In genomic region chr16:22848331-22848730, GRCm38 (mm10) we compare ENCODE assay signal across 29 mouse cellular contexts. TPM values are rescaled to one million over a fixed set of nuclear protein-coding genes. Genes with fewer than 3 reads are reported as not detected.
DNase-seq lines count a peak whose midpoint lies in the region; ATAC-seq and TF ChIP-seq lines count a peak whose summit lies in the region.
"Had no signal": no experiment of that assay in that cellular context is flagged by ENCODE, and none has a peak within 500 bp of the region (broad histone marks: within the 10 kb centered on the region; RNA-seq: fewer than 3 reads in every experiment).

No protein-coding gene starts in this region.

- POLR2A ChIA-PET in Patski (lab: Charles Lee) = no interaction called here

- no peaks in the 10 kb centered on the region for H3K27me3 ChIP-seq in heart, embryonic 10.5 days (ENCODE audit: insufficient read depth, poor library complexity, severe bottlenecking)
- no peaks in the 10 kb centered on the region for H3K27me3 ChIP-seq in heart, embryonic 12.5 days (replicated peaks)
- no peaks in the 10 kb centered on the region for H3K27me3 ChIP-seq in Patski
- no peaks in the 10 kb centered on the region for H3K27me3 ChIP-seq in intestine, embryonic 15.5 days (replicated peaks)
- H3K27me3 ChIP-seq: embryonic facial prominence, embryonic 12.5 days; heart, embryonic 13.5 days; hindbrain, embryonic 15.5 days had no signal

- CTCF ChIA-PET in Patski (lab: Charles Lee) = interaction anchor here (0.9 to 2.1 kb wide), 4 partner anchors 9 to 41 kb away, joined by 3 to 6 read pairs (median 4); no protein-coding TSS in a partner anchor

- no peak overlapping the region for H3K4me3 ChIP-seq in heart, embryonic 10.5 days
- no peak overlapping the region for H3K4me3 ChIP-seq in heart, embryonic 12.5 days
- no peak overlapping the region for H3K4me3 ChIP-seq in intestine, embryonic 15.5 days (replicated peaks)
- H3K4me3 ChIP-seq: embryonic facial prominence, embryonic 12.5 days; forebrain, embryonic 10.5 days; gastrocnemius, adult 2 months; heart, embryonic 13.5 days; hindbrain, embryonic 15.5 days had no signal

- no peak overlapping the region for H3K9ac ChIP-seq in heart, embryonic 12.5 days
- H3K9ac ChIP-seq in intestine, embryonic 15.5 days = no peak overlapping the region
- H3K9ac ChIP-seq: embryonic facial prominence, embryonic 12.5 days; heart, embryonic 13.5 days; hindbrain, embryonic 15.5 days had no signal

- TF ChIP-seq CTCF in Patski (IDR thresholded peaks at IDR 0.05) = no peak

- peaks cover 15% of the 10 kb centered on the region for H3K4me1 ChIP-seq in heart, embryonic 10.5 days
- H3K4me1 ChIP-seq in heart, embryonic 12.5 days (replicated peaks) = peaks cover 13% of the 10 kb centered on the region
- H3K4me1 ChIP-seq in intestine, embryonic 15.5 days (replicated peaks) = 0 out of 2 replicates have a peak, but pooled peaks cover 2% of the 10 kb centered on the region
- H3K4me1 ChIP-seq: embryonic facial prominence, embryonic 12.5 days had no signal

- no peaks in the 10 kb centered on the region for H3K9me3 ChIP-seq in heart, embryonic 10.5 days
- no peaks in the 10 kb centered on the region for H3K9me3 ChIP-seq in heart, embryonic 12.5 days (replicated peaks)
- no peaks in the 10 kb centered on the region for H3K9me3 ChIP-seq in intestine, embryonic 15.5 days
- H3K9me3 ChIP-seq: embryonic facial prominence, embryonic 12.5 days; forebrain, embryonic 10.5 days; G1E; heart, embryonic 13.5 days; hindbrain, embryonic 15.5 days had no signal

- no peak overlapping the region for H3K27ac ChIP-seq in heart, embryonic 10.5 days
- H3K27ac ChIP-seq in heart, embryonic 12.5 days (ENCODE audit: poor library complexity, severe bottlenecking) = no peak overlapping the region
- H3K27ac ChIP-seq in intestine, embryonic 15.5 days = no peak overlapping the region
- H3K27ac ChIP-seq: embryonic facial prominence, embryonic 12.5 days; forebrain, embryonic 10.5 days; gastrocnemius, adult 2 months; heart, embryonic 13.5 days; hindbrain, embryonic 15.5 days had no signal

- DNase-seq in heart, embryonic 10.5 days (ENCODE audit: low spot score) = peak; percentile 46
- DNase-seq in 3T3-L1 (ENCODE audit: low read depth, low spot score) (peak; percentile 90), Patski (ENCODE audit: low read depth, low spot score) (no peak)
- DNase-seq in fibroblast of lung, adult 2 months (ENCODE audit: low read depth) = peak; percentile 81
- DNase-seq in layer of hippocampus, postnatal 10 days (ENCODE audit: low spot score in 2 of 2) = no peak
- DNase-seq: adrenal gland, adult 8-10 months; adrenal gland, postnatal 36 days; B cell, adult 2 months; cerebellum, adult 11 months; cerebellum, adult 8-10 months; cerebellum, postnatal 14 days; embryo, embryonic 11 days; gastrocnemius, adult 2 months; gastrocnemius, postnatal 25 days; heart, adult 18-20 months; heart, postnatal 36 days; kidney, adult 11 months had no signal

- H3K4me2 ChIP-seq in heart, embryonic 12.5 days = no peak overlapping the region
- no peak overlapping the region for H3K4me2 ChIP-seq in intestine, embryonic 15.5 days (replicated peaks)
- H3K4me2 ChIP-seq: embryonic facial prominence, embryonic 12.5 days; heart, embryonic 13.5 days; hindbrain, embryonic 15.5 days had no signal

- WGBS in heart, embryonic 10.5 days = 87% methylated on average over 1 of the region's 1 CpGs
- 93% methylated on average over 1 of the region's 1 CpGs for whole genome bisulfite sequencing in heart, embryonic 12.5 days
- WGBS in intestine, embryonic 15.5 days = 82% methylated on average over 1 of the region's 1 CpGs

- in situ Hi-C loops in Patski (cut with MboI; ENCODE audit: low pct_unique_long_range_greater_than_20kb) = no loop called here

- H3K36me3 ChIP-seq in heart, embryonic 10.5 days = no peaks in the 10 kb centered on the region
- H3K36me3 ChIP-seq in heart, embryonic 12.5 days = no peaks in the 10 kb centered on the region
- H3K36me3 ChIP-seq in intestine, embryonic 15.5 days = no peaks in the 10 kb centered on the region
- H3K36me3 ChIP-seq: embryonic facial prominence, embryonic 12.5 days; hindbrain, embryonic 15.5 days had no signal

- ATAC-seq in heart, embryonic 12.5 days (ENCODE audit: insufficient number of reproducible peaks, low FRiP score) = no peak
- peak; percentile 31 for ATAC-seq in Patski
- no peak for ATAC-seq in intestine, embryonic 15.5 days
- ATAC-seq: CD4-positive, CD25-positive, alpha-beta regulatory T cell, adult 4 months; forebrain, embryonic 14.5 days had no signal

RNA-seq across cellular contexts. Expression of gene Tbccd1, which starts 9.1 kb away (rescaled TPM):
- polyA plus RNA-seq in heart, embryonic 10.5 days (2016; fragmentation: Nextera tagmentation; extraction: Ambion mirVana) = 24.1 and 26.1 TPM in 2 replicates
- polyA plus RNA-seq in heart, embryonic 12.5 days (2016; fragmentation: Nextera tagmentation; extraction: Ambion mirVana) = 19.2 and 20.2 TPM in 2 replicates
- polyA plus RNA-seq in Patski (2021) = 24.7 TPM
- total RNA-seq in layer of hippocampus, postnatal 10 days (2021) = 10 to 100 TPM; 12.2 to 14.4 TPM
- polyA plus RNA-seq in intestine, embryonic 15.5 days (2015; fragmentation: Nextera tagmentation; extraction: Ambion mirVana) = 26.2 and 30.7 TPM in 2 replicates

RNA-seq across cellular contexts. Expression of gene Dnajb11, which starts 9.3 kb away (rescaled TPM):
- 140 and 150 TPM in 2 replicates for polyA plus RNA-seq in heart, embryonic 10.5 days (2016; fragmentation: Nextera tagmentation; extraction: Ambion mirVana)
- 130 and 138 TPM in 2 replicates for polyA plus RNA-seq in heart, embryonic 12.5 days (2016; fragmentation: Nextera tagmentation; extraction: Ambion mirVana)
- 140 TPM for polyA plus RNA-seq in Patski (2021)
- 10 to 100 TPM; 64.5 to 66.4 TPM for total RNA-seq in layer of hippocampus, postnatal 10 days (2021)
- polyA plus RNA-seq in intestine, embryonic 15.5 days (2015; fragmentation: Nextera tagmentation; extraction: Ambion mirVana) = 120 and 125 TPM in 2 replicates

RNA-seq across cellular contexts. Expression of gene Crygs, which starts 37.0 kb away (rescaled TPM):
- 0.15 TPM in 1 of 2 replicates, not detected in the other for polyA plus RNA-seq in heart, embryonic 10.5 days (2016; fragmentation: Nextera tagmentation; extraction: Ambion mirVana)
- not detected in 2 replicates for polyA plus RNA-seq in heart, embryonic 12.5 days (2016; fragmentation: Nextera tagmentation; extraction: Ambion mirVana)
- 0.60 TPM for polyA plus RNA-seq in Patski (2021)
- total RNA-seq in layer of hippocampus, postnatal 10 days (2021) = under 1 TPM in 1 of 2 experiments, not detected in 1; 0.40 TPM
- not detected in 2 replicates for polyA plus RNA-seq in intestine, embryonic 15.5 days (2015; fragmentation: Nextera tagmentation; extraction: Ambion mirVana)
- total RNA-seq: adrenal gland, adult 8-10 months; adrenal gland, postnatal 36 days; common myeloid progenitor, adult 5-6 weeks; gastrocnemius, adult 2 months; gastrocnemius, postnatal 25 days; heart, adult 18-20 months; heart, postnatal 36 days had no signal
- polyA plus RNA-seq: CD4-positive, CD25-positive, alpha-beta regulatory T cell, adult 4 months; forebrain, embryonic 10.5 days; forebrain, embryonic 14.5 days; G1E; heart, embryonic 13.5 days; heart, postnatal 0 days; hindbrain, embryonic 15.5 days had no signal

RNA-seq across cellular contexts. Expression of gene Ahsg, which starts 42.7 kb away (rescaled TPM):
- 0.73 TPM in 1 of 2 replicates, not detected in the other for polyA plus RNA-seq in heart, embryonic 10.5 days (2016; fragmentation: Nextera tagmentation; extraction: Ambion mirVana)
- 1.5 and 2.5 TPM in 2 replicates for polyA plus RNA-seq in heart, embryonic 12.5 days (2016; fragmentation: Nextera tagmentation; extraction: Ambion mirVana)
- not detected for polyA plus RNA-seq in Patski (2021)
- not detected for total RNA-seq in layer of hippocampus, postnatal 10 days (2021)
- 19.7 and 39.1 TPM in 2 replicates for polyA plus RNA-seq in intestine, embryonic 15.5 days (2015; fragmentation: Nextera tagmentation; extraction: Ambion mirVana)
- total RNA-seq: common myeloid progenitor, adult 5-6 weeks; gastrocnemius, adult 2 months; gastrocnemius, postnatal 25 days had no signal
- polyA plus RNA-seq: CD4-positive, CD25-positive, alpha-beta regulatory T cell, adult 4 months; embryonic facial prominence, embryonic 12.5 days; forebrain, embryonic 10.5 days; forebrain, embryonic 14.5 days; hindbrain, embryonic 11.5 days had no signal

Comparison
In these comparisons a context has a peak if more than half of its experiments do, and no peak if none do; other contexts are left out.
1. DNase-seq: peak in heart, embryonic 10.5 days (single experiment), 3T3-L1 (single experiment) and fibroblast of lung, adult 2 months (single experiment); none in Patski (single experiment) and layer of hippocampus, postnatal 10 days (0 of 2).